Mouse (Mus musculus): ENCODE measurements around the gene Wdr54.
A peak's percentile ranks its signal among the peaks of the same experiment; 100 is the strongest.

Gene Wdr54

DNA sequence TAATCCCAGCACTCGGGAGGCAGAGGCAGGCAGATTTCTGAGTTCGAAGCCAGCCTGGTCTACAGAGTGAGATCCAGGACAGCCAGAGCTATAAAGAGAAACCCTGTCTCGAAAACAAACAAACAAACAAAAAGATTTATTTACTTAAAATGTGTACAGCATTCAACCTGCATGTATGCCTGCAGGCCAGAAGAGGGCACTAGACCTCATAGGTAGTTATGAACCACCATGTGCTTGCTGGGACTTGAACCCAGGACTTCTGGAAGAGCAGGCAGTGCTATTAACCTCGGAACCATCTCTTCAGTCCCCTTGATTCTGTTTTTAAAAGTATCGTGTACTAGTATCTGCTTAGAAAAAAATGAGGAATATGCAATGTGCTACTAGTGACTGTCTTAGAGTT, 28.8 kb downstream of the Wdr54 start:
- no peak for DNase-seq (ENCODE audit: low spot score in 2 of 2)

DNA sequence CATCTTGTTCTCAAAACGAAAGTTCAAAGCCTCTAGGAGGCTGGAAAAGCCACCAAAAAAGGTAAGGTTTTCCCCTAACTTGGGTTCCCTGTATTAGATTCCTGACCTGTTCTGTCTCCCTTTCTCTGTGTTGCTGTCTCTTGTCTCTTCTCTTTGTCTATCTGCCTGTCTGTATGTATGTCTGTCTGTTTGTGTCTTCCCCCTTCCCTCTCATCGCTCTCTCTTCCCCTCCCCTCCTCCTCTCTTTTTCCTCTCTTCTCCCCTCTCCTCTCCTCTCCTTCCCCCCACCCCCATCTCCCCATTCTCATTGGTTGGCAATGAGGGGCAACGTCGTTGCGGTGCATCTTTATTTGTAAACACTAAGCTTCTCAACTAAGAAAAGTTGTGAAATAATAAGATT, 30.9 kb downstream of the Wdr54 start, which contains the start of gene Ino80b:
Gene Ino80b, minus strand, starts transcription at position 101 of the 400 bp plus-strand sequence.
- no peak for DNase-seq (ENCODE audit: low spot score in 2 of 2)

DNA sequence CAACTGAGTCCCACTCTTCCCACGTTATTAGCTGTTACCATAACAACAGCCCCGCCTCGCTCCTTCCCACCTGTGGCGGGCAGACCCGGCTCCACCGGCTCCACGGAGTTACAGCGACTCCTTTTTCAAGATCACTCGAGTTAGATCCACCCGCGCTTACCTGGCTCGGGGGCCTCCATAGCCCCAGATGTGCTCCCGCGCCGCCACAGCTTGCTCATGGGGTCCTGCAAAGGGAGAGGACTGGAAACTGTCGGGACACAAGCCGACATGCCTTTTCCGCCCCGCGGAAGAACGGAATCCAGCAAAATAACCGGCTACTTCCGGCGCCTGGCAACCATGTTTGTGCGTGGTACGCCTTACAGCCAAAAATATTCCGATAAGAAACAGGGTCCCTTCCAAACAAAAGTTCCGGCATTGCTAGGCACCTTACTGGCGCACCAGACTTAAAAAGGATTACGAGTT, 31.3 kb downstream of the Wdr54 start:
- DNase-seq (ENCODE audit: low spot score in 2 of 2) = peak; percentile 64 to 87

DNA sequence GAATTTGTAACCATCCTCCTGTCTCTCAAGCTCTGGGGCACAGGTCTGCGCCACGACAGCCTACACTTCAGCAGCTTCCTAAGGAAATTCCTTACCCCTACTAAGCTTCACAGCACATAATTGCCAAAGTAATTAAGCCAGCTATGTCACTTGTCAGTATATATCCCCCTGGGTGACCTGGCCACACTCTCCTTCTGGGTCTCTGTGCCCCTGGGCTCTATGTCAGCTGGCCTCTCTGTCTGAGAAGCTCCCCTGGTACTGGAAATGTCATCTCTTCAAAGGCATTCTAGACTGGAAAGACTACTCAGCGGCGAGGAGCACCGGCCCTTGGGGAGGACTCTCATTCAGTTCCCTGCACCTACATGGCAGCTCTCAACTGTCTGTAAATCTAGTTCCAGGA, 33.2 kb downstream of the Wdr54 start:
- no peak for DNase-seq (ENCODE audit: low spot score in 2 of 2)

DNA sequence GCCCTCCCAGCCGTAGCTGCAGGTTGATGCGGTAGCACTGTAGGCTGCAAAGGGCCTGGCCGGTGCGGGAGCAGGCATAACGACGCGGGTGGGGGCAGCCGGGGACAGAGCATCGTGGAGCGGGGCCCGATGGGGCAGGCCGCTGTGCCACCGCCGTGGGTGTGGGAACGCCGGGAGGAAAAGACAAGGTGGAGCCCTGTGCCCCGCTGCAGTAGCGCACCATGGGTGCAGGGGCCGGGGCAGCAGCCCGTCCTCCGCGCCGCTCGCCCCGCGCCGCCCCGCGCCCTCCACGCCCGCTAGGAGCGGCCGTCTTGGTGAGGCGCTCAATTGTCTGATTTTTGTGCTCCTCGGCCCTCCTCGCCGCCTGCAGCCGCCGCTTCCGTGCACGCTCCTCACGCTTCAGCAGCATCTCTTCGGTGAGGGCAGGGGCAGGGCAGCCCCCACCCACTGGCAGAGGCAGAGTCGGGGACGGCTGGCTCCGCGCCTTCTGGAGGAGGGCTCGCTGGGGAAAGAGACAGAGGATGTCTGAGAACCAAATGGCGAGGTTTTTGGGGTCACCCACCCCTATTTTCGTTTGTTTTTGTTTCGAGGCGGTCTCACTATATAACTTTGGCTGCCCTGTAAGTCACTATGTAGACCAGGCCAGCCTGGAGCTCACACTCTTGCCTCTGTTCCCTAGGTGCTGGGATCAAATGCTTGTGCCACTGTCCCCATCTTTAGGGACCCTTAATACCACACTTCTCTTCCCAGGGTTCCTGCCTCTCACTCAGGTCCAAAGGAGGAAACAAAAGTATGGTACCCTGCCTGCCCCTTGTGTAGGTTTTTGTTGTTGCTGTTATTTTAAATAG, 34.1 kb downstream of the Wdr54 start:
- peak; percentile 36 to 50 for DNase-seq (ENCODE audit: low spot score in 2 of 2)

DNA sequence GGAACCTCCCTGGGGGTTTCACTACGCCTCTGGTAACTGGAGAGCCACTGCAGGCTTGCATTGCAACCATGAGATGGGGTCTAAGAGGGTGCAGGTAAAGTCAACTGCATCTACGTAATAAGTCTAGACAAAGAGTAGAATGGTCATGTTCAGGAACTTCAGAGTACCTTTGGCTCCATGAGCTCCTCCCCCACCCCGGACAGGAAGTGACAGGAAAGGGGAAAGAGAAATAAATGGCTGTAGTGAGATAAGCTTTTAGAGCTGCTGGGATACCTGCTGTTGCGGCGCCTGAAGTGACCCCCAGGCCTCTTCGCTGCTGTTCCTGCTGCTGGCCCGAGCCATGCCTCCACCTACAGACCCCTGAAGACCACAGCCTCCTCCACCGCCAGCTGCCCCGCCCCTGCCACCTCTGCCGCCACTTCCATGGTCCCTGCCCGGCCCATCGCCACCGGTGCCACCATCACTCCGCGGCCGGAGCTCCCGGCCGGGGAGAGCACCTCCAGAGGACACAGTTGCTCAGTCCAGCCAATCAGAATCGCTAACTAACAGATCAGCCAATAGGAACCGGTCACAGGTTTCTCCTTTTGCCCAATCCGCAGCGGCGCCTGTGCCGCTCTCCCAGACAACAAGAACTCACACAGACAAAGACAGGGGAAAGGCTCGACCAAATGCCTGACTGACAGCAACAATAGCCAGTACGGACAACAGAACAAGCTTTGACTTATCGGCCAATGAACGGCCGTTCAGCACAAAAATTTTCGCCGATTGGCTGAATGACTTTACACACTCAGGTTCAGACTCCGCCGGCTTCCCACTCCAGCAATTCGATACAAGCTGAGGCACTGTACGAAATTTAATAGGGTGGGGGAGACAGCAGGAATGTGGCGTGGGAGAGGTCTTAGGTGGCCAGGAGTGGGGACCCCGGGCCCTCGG, 35.0 kb downstream of the Wdr54 start, which contains the start of gene Wbp1:
Gene Wbp1, minus strand, starts transcription at position 630 of the 933 bp plus-strand sequence.
- DNase-seq (ENCODE audit: low spot score in 2 of 2) = peak; percentile 72 to 89

DNA sequence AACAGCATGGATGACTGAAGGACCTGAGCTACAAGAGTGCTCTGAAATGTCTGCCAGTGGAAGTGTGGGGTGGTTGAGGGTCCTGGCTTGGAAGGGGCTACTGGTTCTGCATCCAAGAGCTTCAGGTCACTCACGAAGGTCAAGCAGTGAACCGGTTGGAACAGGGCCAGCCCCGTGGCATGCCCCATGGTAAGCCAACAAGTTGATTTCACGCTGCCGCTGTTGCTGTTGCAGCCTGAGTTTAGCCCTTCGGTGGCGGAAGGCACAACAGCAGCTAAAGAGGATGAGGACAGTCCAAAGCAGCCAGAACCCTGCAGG, 36.5 kb downstream of the Wdr54 start:
- no peak for DNase-seq (ENCODE audit: low spot score in 2 of 2)

DNA sequence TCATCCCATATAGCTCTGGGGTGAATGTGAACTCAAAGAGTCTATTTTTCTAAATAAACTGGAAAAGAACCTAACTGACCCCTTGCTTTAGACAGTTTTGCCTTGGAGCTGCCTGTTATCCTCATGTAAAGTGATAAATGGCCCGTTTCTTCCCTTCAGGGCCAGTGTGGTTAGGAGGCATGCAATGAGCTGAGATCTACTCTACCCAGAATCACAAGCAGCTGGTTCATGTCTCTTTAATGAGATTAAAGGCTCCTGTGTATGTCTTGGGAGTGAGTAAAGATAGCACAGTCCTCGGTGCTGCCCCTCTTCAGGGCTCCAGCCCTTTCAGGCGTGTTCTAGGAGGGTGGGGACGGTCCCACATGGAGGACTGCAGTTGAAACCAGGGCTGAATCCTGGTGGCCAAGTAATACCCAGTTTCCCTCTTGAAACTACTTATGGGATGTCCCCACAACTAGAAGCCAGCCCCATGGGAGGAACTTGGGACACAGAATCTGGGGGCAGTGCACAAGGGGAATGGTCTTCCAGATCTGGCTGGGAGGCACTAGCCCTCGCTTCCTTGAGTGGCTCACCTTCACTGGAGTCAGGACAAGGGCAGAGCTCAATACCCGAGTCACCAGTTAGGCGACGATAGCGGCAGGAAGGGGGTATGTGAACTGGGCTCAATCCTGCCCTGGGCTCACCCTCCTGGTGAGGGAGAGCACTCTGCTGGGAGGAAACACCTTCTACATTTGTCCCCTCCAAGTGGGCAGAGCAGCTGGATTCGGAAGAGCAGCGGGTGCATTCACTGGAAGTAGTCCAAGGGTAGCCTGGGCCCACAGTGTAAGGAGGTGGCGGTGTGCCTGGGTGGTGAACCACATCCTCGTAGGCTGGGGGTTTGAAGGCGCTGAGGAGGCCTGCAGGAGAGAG, 37.1 kb downstream of the Wdr54 start:
- no peak for DNase-seq (ENCODE audit: low spot score in 2 of 2)

DNA sequence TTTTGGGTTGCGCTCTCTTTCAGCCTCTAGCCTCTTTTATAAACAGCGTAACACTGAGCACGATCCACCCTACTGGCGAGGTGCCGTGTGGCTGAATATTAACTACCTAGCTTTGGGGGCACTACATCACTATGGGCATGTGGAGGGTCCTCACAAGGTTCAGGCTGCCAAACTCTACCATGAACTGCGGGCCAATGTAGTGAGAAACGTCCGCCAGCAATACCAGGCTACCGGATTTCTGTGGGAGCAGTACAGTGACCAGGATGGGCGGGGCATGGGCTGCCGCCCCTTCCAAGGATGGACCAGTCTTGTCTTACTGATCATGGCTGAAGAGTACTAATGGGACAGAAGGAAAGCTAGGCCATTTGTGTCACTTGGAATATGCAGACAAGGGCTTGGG, 37.8 kb downstream of the Wdr54 start:
- DNase-seq (ENCODE audit: low spot score in 2 of 2) = no peak

DNA sequence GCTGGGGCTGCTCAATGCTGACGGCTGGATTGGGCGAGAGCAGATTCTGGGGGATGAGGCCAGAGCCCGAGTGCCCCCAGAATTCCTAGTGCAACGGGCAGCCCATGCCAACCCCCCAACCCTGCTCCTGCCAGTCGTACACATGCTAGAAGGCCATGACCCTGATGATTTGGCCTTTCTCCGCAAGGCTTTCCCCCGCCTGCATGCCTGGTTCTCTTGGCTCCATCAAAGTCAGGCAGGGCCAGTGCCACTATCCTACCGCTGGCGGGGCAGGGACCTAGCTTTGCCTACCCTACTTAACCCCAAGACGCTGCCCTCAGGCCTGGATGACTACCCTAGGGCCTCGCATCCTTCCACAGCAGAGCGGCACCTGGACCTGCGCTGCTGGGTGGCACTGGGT, 38.6 kb downstream of the Wdr54 start:
- DNase-seq (ENCODE audit: low spot score in 2 of 2) = no peak

DNA sequence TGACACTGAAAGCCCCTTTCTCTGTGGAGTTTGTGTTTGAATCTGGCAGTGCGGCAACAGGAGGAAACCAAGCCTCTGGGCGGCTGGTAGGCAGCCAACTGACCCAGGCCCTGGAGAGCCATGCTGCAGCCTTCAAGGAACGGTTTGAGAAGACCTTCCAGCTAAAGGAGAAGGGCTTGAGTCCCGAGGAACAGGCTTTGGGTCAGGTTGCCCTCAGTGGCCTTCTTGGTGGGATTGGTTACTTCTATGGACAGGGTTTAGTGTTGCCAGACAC, 39.1 kb downstream of the Wdr54 start:
- DNase-seq (ENCODE audit: low spot score in 2 of 2) = no peak

DNA sequence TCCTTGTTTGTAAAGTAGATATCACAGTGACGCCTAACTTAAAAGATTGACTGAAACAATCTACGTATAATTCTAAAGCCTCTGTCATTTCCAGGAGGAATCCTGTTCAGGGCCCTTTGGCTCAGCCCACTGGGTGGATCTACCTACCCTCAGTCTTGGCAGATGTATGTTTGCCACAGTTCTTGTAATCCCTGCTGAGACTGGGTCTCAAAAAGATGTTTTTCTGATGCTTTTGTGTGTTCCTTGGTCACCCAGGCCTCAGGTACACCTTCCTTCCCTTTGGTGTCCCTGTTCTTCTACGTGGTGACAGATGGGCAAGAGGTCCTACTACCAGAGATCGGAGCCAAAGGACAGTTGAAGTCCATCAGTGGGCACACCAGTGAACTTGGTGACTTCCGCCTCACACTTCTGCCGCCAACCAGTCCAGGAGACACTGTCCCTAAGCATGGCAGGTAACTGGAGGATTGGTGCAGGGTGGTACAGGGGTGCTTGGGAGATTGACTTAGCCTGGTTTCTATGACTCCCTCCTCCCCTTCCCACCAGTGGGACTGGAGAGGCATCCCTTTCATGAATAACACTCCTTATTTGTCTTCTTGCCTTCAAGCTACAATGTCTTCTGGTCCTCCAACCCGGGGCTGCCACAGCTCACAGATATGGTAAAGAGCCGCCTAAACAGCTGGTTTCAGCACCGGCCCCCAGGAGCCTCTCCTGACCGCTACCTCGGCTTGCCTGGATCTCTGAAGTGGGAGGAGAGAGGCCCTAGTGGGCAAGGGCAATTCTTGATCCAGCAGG, 39.6 kb downstream of the Wdr54 start:
- DNase-seq (ENCODE audit: low spot score in 2 of 2) = no peak

DNA sequence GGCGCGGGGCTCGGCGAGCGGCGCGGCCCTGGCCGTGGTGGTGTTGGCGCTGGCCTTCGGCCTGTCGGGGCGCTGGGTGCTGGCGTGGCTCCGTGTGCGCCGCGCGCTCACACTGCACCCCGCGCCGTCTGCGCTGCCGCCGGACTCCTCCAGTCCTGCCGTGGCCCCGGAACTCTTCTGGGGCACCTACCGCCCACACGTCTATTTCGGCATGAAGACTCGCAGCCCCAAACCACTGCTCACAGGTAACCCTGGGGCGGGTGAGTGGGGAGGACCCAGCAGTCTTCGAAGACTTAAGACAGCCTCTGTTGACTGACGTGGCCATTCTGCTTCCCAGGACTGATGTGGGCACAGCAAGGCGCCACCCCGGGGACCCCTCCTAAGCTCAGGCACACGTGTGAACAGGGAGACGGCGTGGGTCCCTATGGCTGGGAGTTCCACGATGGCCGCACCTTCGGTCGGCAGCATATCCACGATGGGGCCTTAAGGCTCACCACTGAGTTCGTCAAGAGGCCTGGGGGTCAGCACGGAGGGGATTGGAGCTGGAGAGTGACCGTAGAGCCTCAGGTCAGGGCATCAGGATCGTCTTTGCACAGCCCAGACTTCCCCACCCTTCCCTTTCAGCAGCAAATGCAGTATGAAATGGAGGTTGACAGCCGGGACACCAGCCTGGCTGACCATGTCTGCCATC, 40.4 kb downstream of the Wdr54 start:
- DNase-seq (ENCODE audit: low spot score in 2 of 2) = no peak

DNA sequence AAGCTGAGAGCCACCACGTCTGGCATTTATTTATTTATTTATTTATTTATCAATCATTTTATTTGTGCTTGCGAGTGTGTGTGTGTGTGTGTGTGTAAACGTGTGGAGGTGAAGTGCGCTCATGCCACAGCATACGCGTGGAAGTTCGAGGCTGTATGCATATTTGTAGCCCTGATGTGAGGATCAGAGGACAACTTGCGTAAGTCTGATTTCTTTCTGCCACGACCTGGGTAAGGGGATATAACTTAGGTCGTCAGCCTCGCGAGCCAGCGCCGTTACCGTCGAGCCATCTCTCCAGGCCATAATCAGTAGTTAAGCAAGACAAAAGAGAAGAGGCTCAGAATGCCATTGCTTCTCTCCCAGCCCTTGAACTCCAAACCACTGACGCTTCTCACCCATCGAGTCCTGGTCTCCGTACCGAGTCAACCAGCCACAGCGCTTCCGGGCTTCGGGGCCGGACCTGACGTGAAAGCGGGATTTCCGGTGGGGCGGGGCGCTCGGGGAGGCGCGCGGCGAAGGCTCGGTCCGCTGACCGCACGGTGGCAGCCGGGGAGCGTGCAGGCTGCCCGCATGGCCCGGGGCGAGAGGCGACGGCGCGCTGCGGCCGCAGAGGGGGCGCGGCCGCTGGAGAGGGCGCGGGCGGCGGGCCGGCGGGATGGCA, 41.1 kb downstream of the Wdr54 start, which contains the start of gene Mogs:
Gene Mogs, plus strand, starts transcription at position 486 of the 661 bp plus-strand sequence.
- DNase-seq (ENCODE audit: low spot score in 2 of 2) = peak; percentile 89 to 91

DNA sequence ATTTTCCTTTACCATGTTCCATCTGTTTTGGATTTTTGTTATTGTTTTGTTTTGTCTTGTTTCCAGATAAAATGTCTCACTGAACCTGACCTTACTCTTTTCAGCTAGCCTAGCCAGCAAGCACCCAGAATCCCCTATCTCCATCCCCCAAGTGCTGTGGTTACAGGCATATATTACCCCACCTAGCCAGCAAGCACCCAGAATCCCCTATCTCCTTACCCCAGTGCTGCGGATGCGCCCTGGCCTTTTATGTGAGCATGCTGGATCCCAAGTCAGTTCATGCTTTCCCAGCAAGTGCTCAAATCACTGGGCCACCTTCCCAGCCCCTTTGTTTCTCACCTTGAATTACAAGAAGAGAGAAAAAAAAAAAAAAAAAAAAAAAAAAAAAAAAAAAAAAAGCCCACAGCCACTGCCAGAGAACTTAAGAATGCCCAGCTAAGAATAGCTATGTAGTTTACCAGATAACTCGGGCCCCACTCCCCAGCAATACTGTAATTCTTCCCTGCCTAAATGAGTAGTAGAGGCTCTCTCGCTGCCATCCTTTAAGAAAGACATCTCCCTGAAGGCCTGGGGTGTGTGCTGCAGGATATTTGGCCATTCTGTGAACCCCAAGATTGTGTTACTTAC, 44.6 kb downstream of the Wdr54 start:
- no peak for DNase-seq (ENCODE audit: low spot score in 2 of 2)

DNA sequence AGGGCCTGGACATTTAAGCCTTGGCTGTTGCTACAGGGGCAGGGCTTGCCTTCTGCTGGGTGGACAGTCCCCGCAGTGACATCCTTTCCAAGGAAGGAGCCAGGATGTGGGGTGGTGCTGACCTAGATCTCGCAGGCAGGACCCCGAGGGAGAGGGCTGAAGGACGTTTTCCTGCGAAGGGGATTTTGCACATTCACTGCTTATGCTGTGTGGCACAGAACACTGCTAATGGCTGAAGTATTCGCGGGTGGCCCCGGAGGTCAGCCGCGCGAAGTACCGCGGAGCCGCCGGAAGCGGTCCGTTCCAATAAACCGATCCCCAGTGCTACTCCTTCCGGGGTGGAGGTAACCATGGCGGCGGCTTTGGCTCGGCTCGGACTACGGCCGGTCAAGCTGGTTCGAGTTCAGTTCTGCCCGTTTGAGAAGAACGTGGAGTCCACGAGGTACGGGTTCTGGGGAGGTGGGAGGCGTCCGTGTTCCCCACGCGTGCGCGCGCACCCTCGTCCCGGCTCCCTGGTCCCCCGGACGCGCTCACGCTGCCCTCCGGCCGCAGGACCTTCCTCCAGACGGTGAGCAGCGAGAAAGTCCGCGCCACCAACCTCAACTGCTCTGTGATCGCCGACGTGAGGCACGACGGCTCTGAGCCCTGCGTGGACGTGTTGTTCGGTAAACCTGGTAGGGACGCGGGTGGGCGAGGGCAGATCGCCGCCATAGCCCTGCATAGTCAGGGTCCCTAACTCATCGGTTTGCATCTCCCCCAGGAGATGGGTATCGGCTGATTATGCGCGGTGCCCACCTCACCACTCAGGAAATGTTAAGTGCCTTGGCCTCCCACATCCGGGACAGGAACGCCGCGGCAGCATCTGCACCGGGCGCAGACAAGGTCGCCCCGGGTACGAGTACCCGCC, 47.2 kb downstream of the Wdr54 start, which contains the start of gene Mrpl53:
Gene Mrpl53, plus strand, starts transcription at position 279 of the 907 bp plus-strand sequence.
- peak; percentile 75 to 84 for DNase-seq (ENCODE audit: low spot score in 2 of 2)

DNA sequence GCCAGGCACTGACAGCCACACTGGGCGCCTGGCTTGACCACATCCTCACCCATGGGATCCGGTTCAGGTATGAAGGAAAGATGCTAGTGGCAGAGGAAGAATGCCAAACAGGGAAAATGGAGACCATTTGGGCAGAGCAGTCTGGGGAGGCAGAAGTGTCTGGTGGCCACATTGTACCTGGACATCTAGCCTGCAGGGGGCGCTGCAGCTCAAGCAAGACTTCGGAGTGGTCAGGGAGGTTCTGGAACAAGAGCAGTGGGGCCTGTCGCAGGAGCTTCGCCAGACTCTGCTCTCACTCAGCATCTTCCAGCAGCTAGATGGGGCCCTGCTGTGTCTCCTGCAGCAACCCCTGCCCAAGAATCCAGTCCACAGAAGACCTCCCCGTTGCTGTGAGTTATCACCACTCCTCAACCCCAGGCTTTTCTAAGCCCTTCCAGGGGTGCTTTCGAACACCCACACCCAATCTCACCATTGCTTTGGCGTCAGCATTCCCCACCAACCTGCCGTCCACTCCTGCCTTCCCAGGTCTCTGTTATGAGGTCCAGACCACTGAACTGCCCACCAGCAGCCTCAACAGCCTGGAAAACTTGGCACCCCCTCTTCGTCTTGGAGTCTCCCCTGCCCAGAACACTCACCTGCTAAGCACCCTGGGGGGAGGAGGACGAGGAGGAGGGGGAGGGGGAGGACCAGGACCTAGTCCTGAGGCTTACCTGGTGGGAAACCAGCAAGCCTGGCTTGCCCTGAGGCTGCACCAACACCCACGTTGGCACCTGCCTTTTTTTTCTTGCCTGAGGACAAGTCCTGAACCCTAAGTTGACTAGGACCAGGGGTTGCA, 48.4 kb downstream of the Wdr54 start:
- DNase-seq (ENCODE audit: low spot score in 2 of 2) = peak; percentile 73 to 83
